Mouse (Mus musculus): ENCODE measurements around the gene Sh3tc1. TPM values are rescaled to one million over a fixed set of nuclear protein-coding genes. Genes with fewer than 3 reads are reported as not detected.
A peak's percentile ranks its signal among the peaks of the same experiment; 100 is the strongest.

Sh3tc1 gene
- polyA plus RNA-seq, 1 experiment from 2014 or later: 7.8 TPM

DNA sequence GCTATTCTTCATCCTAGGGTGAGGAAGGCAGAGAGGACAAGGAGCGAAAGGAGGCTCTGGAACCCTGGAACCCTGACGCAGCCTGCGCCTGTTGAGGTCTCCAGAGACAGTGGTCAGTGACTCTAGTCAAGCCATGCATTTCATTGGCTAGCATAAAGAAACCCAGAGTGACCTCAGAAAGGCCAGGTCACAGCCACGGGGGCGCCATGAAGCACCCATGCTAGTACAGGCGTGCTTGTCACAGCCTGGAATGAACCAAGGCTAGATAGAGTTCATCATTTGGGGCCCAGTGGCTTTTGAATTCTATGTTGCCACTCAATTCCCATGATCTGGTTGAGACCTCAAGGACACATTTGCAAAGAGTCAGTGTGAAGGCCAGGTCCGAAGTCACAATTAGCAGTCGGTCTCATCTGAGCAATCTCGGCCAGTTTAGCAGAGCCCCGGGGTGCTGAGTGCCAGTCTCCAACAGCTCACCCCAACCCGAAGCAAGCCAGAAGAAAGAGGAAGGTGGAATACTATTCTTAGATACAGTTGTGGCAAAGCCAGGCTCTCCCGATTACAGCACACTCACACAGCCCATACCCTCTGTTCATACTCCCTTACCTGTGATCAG, 11.3 kb downstream of the Sh3tc1 start:
- peak overlapping the region; percentile 85 for H3K27ac ChIP-seq

GRCm38 (mm10) chr5:35727447-35727846, 12.3 kb downstream of the Sh3tc1 start:
- H3K36me3 ChIP-seq: 0 out of 2 replicates have a peak, but pooled peaks cover 3% of the 10 kb centered on the region
- H3K4me3 ChIP-seq: 0 out of 2 replicates have a peak overlapping the region, but pooled peaks have one; percentile 42
- no peak overlapping the region for H3K27ac ChIP-seq
- WGBS: 89% methylated on average over 5 of the region's 5 CpGs
- H3K4me1 ChIP-seq: peaks cover 39% of the 10 kb centered on the region
- H3K27me3 ChIP-seq (ENCODE audit: insufficient read depth, poor library complexity, severe bottlenecking): peaks cover 4% of the 10 kb centered on the region; the same call in 1 of the 2 replicates
- no peaks in the 10 kb centered on the region for H3K9me3 ChIP-seq
- no peak for DNase-seq (ENCODE audit: low spot score)

More for the DNA sequence above, 11.3 kb downstream of the Sh3tc1 start:
- WGBS: 75% methylated on average over 12 of the region's 12 CpGs
- Histone ChIP-seq H3K4me1 (peaks cover 30% of the 10 kb centered on the region), H3K9me3 (no peaks in the 10 kb centered on the region), H3K4me3 (peak overlapping the region; percentile 42), H3K36me3 (0 out of 2 replicates have a peak, but pooled peaks cover 3% of the 10 kb centered on the region), H3K27me3 (ENCODE audit: insufficient read depth, poor library complexity, severe bottlenecking) (peaks cover 4% of the 10 kb centered on the region; the same call in 1 of the 2 replicates)
- no peak for DNase-seq (ENCODE audit: low spot score)

DNA sequence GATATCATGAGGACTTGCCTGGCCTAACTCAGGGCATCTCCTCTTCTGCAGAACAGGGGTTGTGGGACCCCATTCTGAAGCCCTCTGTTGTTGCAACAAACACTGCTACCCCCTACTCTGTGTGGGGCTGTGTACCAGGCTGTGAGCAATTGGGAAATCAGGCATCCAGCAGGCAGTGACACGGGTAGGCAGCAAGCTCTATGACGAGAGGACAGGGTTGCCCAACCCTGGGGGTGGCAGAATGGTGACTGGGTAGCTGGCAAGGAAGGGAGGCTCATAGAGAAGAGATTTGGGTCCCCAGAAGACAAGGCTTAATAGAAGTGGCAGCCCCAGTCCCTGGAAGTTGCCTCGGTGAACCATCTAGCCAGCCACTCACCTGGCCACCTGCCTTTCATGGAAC, 13.9 kb downstream of the Sh3tc1 start:
- H3K27ac ChIP-seq: no peak overlapping the region
- peaks cover 4% of the 10 kb centered on the region; the same call in 1 of the 2 replicates for H3K27me3 ChIP-seq (ENCODE audit: insufficient read depth, poor library complexity, severe bottlenecking)
- H3K36me3 ChIP-seq: peaks cover 10% of the 10 kb centered on the region; the same call in 1 of the 2 replicates
- no peak for DNase-seq (ENCODE audit: low spot score)
- peaks cover 44% of the 10 kb centered on the region for H3K4me1 ChIP-seq
- WGBS: 73% methylated on average over 3 of the region's 3 CpGs
- no peaks in the 10 kb centered on the region for H3K9me3 ChIP-seq
- no peak overlapping the region for H3K4me3 ChIP-seq

- 69% methylated on average over 5 of the region's 5 CpGs for WGBS
- DNase-seq (ENCODE audit: low spot score): no peak
- peaks cover 4% of the 10 kb centered on the region; the same call in 1 of the 2 replicates for H3K27me3 ChIP-seq (ENCODE audit: insufficient read depth, poor library complexity, severe bottlenecking)
- no peaks in the 10 kb centered on the region for H3K9me3 ChIP-seq
- peaks cover 10% of the 10 kb centered on the region; the same call in 1 of the 2 replicates for H3K36me3 ChIP-seq
- no peak overlapping the region for H3K4me3 ChIP-seq
- H3K27ac ChIP-seq: peak overlapping the region; percentile 73; the same call in 1 of the 2 replicates
- H3K4me1 ChIP-seq: peaks cover 51% of the 10 kb centered on the region
Observed at GRCm38 (mm10) chr5:35723900-35724299, 15.9 kb downstream of the Sh3tc1 start.

DNA sequence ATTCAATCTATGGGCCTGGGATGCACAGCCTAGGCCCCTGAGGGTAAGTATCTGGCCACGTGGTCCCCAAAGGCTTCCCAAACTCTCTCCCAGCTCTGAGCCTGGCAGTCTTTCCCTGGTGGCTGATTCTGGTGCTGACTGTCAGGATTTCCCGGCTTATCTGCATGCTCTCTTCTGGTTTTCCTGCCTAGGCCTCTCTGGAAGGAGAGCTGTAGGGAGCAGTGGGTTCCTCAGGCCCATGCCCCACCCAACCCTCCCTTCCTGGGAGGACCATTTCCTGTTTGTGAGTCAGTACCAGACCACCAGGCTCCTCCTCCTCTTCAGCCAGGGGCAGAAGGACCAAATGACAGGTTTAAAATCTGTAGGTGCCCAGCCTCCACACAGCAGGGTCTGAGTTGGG, 17.1 kb downstream of the Sh3tc1 start:
- peaks cover 4% of the 10 kb centered on the region; the same call in 1 of the 2 replicates for H3K27me3 ChIP-seq (ENCODE audit: insufficient read depth, poor library complexity, severe bottlenecking)
- peaks cover 46% of the 10 kb centered on the region for H3K4me1 ChIP-seq
- H3K9me3 ChIP-seq: no peaks in the 10 kb centered on the region
- no peak overlapping the region for H3K4me3 ChIP-seq
- peak overlapping the region; percentile 73 for H3K27ac ChIP-seq
- WGBS: 28% methylated on average over 2 of the region's 2 CpGs
- peak; percentile 82 for DNase-seq (ENCODE audit: low spot score)
- peaks cover 10% of the 10 kb centered on the region; the same call in 1 of the 2 replicates for H3K36me3 ChIP-seq

- WGBS: 88% methylated on average over 2 of the region's 2 CpGs
- Histone ChIP-seq H3K4me1 (peaks cover 46% of the 10 kb centered on the region), H3K27ac (no peak overlapping the region), H3K9me3 (no peaks in the 10 kb centered on the region), H3K36me3 (peaks cover 10% of the 10 kb centered on the region; the same call in 1 of the 2 replicates), H3K27me3 (ENCODE audit: insufficient read depth, poor library complexity, severe bottlenecking) (peaks cover 4% of the 10 kb centered on the region; the same call in 1 of the 2 replicates), H3K4me3 (no peak overlapping the region)
- no peak for DNase-seq (ENCODE audit: low spot score)
Observed at GRCm38 (mm10) chr5:35721933-35722332, 17.9 kb downstream of the Sh3tc1 start.

GRCm38 (mm10) chr5:35719880-35720279, 19.9 kb downstream of the Sh3tc1 start:
- Histone ChIP-seq H3K9me3 (no peaks in the 10 kb centered on the region), H3K27ac (no peak overlapping the region), H3K27me3 (ENCODE audit: insufficient read depth, poor library complexity, severe bottlenecking) (peaks cover 13% of the 10 kb centered on the region; the same call in 1 of the 2 replicates), H3K4me3 (no peak overlapping the region), H3K36me3 (peaks cover 20% of the 10 kb centered on the region; the same call in 1 of the 2 replicates), H3K4me1 (peaks cover 41% of the 10 kb centered on the region)
- 96% methylated on average over 1 of the region's 1 CpGs for WGBS
- DNase-seq (ENCODE audit: low spot score): no peak

DNA sequence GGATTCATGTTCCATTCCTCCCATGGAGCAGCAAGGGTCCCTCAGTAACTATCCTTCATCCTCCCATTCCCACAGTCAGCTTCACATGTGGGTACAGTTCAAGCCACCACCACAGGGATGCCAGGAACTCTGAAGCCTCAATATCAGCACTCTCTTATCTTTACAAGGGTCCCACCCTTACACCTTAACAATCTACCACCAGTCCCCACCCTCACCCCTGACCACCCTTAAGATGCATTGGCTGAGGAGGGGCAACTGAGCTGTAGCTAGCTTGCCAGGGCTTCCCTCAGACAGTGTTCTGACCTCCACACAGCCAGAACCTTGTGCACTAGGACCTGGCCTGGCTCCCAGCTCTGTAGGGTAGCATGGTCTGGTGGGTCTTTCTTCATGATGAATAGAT, 20.4 kb downstream of the Sh3tc1 start:
- Histone ChIP-seq H3K4me3 (no peak overlapping the region), H3K27ac (no peak overlapping the region), H3K4me1 (peaks cover 41% of the 10 kb centered on the region), H3K36me3 (peaks cover 20% of the 10 kb centered on the region; the same call in 1 of the 2 replicates), H3K9me3 (no peaks in the 10 kb centered on the region), H3K27me3 (ENCODE audit: insufficient read depth, poor library complexity, severe bottlenecking) (peaks cover 17% of the 10 kb centered on the region; the same call in 1 of the 2 replicates)
- DNase-seq (ENCODE audit: low spot score): no peak

DNA sequence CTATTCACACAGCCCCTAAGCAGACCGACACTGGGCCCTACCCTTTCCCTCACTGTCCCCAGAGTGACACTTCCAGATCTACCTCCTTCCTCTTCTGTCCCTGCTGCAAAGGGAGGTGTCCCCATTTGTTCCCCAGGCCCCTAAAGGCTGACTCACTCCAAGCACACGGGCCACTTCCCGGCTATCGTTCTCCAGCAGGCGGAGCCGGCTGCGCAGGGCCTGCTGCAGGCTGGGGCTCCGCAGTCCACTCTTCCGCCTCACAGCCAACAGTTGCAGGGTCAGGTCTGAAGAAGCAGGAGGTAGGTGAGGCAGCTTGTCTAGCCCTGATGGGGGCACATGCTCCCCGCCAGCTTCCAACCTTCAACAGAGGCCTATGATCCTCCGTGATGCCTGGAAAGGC, 21.0 kb downstream of the Sh3tc1 start:
- DNase-seq (ENCODE audit: low spot score): no peak
- peaks cover 39% of the 10 kb centered on the region for H3K4me1 ChIP-seq
- H3K9me3 ChIP-seq: no peaks in the 10 kb centered on the region
- H3K27ac ChIP-seq: no peak overlapping the region
- WGBS: 66% methylated on average over 11 of the region's 11 CpGs
- peaks cover 19% of the 10 kb centered on the region; the same call in 1 of the 2 replicates for H3K36me3 ChIP-seq
- H3K27me3 ChIP-seq (ENCODE audit: insufficient read depth, poor library complexity, severe bottlenecking): peaks cover 21% of the 10 kb centered on the region; the same call in 1 of the 2 replicates
- H3K4me3 ChIP-seq: no peak overlapping the region

DNA sequence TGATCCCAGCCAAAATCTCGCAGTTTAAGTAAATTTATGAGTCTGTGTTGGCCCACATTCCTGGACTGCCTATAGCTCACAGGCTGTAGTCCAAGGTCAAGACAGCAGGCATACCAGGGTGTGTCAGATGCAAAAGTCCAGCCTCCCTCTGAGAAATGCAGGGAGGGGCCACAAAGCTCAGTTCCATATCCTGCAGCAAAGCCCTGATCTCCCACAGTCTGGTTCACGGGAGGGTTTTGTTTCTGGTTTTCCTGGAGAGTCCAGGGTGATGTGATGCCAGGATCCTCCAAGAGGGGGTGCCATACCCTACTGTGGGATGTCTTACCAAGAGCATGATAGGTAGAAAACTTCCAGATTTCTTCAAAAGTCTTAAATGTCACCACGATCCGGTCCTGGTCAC, 21.8 kb downstream of the Sh3tc1 start:
- no peak overlapping the region for H3K4me3 ChIP-seq
- H3K9me3 ChIP-seq: no peaks in the 10 kb centered on the region
- peaks cover 33% of the 10 kb centered on the region for H3K4me1 ChIP-seq
- H3K27me3 ChIP-seq (ENCODE audit: insufficient read depth, poor library complexity, severe bottlenecking): peaks cover 25% of the 10 kb centered on the region; the same call in 1 of the 2 replicates
- WGBS: 58% methylated on average over 4 of the region's 4 CpGs
- no peak for DNase-seq (ENCODE audit: low spot score)
- H3K36me3 ChIP-seq: peaks cover 20% of the 10 kb centered on the region; the same call in 1 of the 2 replicates
- H3K27ac ChIP-seq: no peak overlapping the region

DNA sequence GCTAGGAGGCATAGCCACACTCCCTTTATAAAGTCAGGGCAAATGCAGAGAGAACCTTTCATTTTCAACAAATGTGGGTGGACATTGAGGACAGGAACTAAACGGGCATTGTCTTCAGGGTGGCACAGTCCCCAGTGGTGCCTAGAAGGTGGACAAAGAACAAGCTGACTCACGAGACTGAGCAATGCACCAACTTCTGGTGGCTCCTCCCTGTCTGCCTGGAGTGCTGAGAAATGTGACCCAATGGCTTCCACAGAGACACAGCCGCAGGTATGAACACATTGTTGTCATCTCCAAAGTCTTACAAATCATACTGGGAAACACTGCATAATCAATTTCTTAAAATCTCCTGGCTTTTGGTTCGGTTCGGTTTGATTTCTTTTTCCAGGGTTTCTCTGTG, 22.3 kb downstream of the Sh3tc1 start:
- peaks cover 30% of the 10 kb centered on the region; the same call in 1 of the 2 replicates for H3K27me3 ChIP-seq (ENCODE audit: insufficient read depth, poor library complexity, severe bottlenecking)
- H3K27ac ChIP-seq: no peak overlapping the region
- no peak for DNase-seq (ENCODE audit: low spot score)
- peaks cover 28% of the 10 kb centered on the region for H3K4me1 ChIP-seq
- peaks cover 20% of the 10 kb centered on the region; the same call in 1 of the 2 replicates for H3K36me3 ChIP-seq
- H3K4me3 ChIP-seq: no peak overlapping the region
- 83% methylated on average over 5 of the region's 5 CpGs for WGBS
- no peaks in the 10 kb centered on the region for H3K9me3 ChIP-seq

- Histone ChIP-seq H3K4me1 (peaks cover 11% of the 10 kb centered on the region), H3K27me3 (ENCODE audit: insufficient read depth, poor library complexity, severe bottlenecking) (peaks cover 33% of the 10 kb centered on the region; the same call in 1 of the 2 replicates), H3K27ac (no peak overlapping the region), H3K36me3 (peaks cover 14% of the 10 kb centered on the region; the same call in 1 of the 2 replicates), H3K9me3 (no peaks in the 10 kb centered on the region), H3K4me3 (no peak overlapping the region)
- peak; percentile 90 for DNase-seq (ENCODE audit: low spot score)
- 51% methylated on average over 13 of the region's 13 CpGs for WGBS
Observed at GRCm38 (mm10) chr5:35713649-35714354, 26.0 kb downstream of the Sh3tc1 start.

GRCm38 (mm10) chr5:35712517-35712916, 27.3 kb downstream of the Sh3tc1 start:
- H3K4me3 ChIP-seq: no peak overlapping the region
- peaks cover 33% of the 10 kb centered on the region; the same call in 1 of the 2 replicates for H3K27me3 ChIP-seq (ENCODE audit: insufficient read depth, poor library complexity, severe bottlenecking)
- no peak overlapping the region for H3K27ac ChIP-seq
- H3K4me1 ChIP-seq: peaks cover 10% of the 10 kb centered on the region
- WGBS: 53% methylated on average over 5 of the region's 5 CpGs
- H3K36me3 ChIP-seq: peaks cover 14% of the 10 kb centered on the region; the same call in 1 of the 2 replicates
- H3K9me3 ChIP-seq: no peaks in the 10 kb centered on the region
- DNase-seq (ENCODE audit: low spot score): no peak
